Mouse (Mus musculus): ENCODE measurements around the gene Clp1.

Gene Clp1

GRCm38 (mm10) chr2:84715562-84716361 lies 11.4 kb downstream of the Clp1 start:
- DNase-seq (ENCODE audit: inconsistent age in 2 of 2, low spot score in 1 of 2): peak; percentile 81 to 94

DNA sequence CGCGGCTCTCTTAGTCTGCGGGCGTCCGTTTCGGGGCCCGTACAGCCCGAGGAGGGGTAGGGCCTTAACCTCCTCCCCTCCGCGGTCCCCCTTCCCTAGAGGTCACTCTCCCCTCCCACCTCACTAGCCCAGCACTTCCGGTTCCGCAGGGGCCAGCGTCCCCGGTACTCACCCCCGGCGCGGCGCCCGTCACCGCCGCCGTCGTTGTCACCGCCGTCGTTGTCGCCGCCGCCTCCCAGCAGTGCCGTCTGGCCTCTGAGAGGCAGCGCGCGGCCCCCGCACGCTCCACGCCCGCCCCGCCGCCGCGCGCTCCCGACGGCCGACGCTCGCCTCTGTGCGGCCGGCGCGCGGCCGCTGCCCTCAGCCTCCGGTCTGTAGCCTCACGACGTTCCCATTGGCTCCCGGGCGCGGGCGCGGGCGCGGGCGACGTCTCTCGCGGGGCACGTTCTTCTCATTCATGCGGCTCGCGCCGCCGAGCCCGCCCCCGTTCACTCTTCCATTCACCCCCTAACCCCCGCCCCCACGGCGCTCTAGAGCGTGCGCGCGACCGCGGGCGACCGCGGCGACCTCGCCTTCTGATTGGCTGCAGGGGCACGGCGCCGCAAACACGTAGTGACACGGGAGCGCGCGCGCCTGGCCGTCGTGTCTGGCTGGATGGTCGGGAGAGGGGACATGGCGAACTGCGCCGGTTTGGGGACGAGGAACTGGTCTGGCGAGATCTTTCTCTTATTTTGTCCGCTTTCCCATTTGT lies 12.2 kb downstream of the Clp1 start, which contains the start of gene Zdhhc5:
Gene Zdhhc5, minus strand, starts transcription at position 370 of the 751 bp plus-strand sequence.
- DNase-seq (ENCODE audit: inconsistent age in 2 of 2, low spot score in 1 of 2): peak; percentile 99 to 100

GRCm38 (mm10) chr2:84714422-84714810 lies 12.7 kb downstream of the Clp1 start:
- DNase-seq (ENCODE audit: inconsistent age in 2 of 2, low spot score in 1 of 2): no peak

DNA sequence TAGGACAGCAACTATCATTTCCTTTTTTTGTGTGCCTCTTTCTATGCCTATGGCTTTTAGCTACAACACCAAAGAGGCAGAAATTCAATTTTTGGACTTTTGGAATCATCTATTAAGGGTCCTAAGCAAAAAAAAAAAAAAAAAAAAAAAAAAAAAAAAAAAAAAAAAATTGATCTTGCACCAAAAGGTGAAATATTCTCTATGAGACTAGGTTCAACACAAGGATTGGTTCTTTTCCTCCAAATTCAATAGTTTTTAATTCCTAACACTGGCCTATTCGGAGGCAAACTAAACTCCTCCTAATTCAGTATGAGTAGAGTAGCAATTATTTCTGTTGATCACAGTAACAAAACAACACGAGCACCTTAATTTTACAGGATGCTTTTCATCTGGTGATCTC lies 15.3 kb downstream of the Clp1 start:
- no peak for DNase-seq (ENCODE audit: inconsistent age in 2 of 2, low spot score in 1 of 2)

DNA sequence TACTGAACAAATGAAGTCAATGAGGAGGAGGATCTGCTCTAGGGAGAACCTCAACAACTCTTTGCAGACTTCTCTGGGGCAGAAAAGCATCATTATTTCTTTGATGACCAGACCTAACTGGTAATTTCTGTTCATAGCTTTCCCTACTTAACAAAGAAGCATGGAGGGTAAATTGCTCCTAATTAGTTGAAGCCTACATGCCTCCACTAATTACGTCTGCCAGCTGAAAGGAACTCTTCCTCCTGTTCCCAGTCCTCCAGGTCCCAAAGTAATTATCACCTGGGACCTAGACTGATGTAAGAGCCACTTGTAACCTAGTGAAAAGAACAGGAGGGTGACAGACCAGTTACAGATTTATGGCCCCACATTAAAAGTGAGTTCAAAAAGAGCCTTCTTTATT lies 19.6 kb downstream of the Clp1 start:
- no peak for DNase-seq (ENCODE audit: inconsistent age in 2 of 2, low spot score in 1 of 2)

DNA sequence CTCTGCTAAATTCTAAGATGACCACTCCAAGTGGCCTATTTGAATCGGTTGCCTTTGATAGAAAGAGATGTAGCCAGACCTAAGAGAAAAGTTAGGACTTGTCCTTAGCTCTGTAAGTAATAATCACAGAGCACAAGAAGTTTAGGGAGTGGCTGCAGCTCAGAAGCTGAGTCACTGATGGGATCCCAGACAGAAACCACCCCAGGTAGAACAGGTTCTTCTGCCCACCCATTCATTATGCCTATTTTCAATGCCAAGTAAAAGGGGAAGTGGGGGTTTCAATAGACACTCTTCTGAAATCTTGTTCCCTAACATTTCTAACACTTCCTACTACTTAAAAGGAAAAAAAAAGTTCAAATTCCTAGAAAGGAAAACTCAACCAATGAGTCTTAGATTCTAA lies 21.9 kb downstream of the Clp1 start:
- DNase-seq (ENCODE audit: inconsistent age in 2 of 2, low spot score in 1 of 2): no peak

DNA sequence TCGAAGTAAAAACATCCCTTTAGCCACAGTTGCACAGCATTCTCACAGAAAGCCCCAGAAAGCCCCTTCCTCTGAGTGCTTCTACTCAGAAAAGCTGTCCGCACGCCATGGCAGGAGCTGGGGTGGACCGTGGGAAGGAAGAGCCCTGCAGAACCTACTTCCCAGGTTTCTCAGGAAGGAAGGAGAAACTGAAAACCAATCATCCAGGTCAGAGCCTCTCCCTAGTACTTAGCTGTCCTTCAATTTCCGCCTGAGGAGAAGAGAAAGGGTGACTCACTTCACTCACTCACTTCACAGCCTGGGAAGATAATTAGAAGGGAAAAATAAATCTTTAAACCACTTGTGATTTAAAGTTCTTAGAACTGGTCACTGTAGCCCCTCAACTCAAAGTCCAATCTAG lies 22.8 kb downstream of the Clp1 start:
- no peak for DNase-seq (ENCODE audit: inconsistent age in 2 of 2, low spot score in 1 of 2)

DNA sequence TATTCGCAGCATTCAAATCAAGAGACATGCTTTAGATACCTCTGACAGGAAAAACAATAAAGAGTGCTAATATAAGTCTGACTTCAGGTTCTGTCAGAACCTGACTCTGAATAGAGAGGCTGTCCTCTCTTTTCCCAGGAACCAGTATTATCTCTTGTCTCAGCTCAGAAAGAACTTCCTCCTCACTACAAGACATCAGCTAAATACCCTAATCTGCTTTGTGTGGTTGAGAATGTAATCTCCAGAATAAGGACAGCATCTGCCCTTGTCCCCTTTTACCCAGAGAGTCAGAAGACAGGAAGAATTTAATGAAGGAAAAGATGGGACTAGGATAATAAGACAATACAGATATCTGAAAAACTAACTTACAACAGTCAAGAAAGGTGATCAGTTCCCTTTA lies 23.7 kb downstream of the Clp1 start:
- DNase-seq (ENCODE audit: inconsistent age in 2 of 2, low spot score in 1 of 2): no peak

- DNase-seq (ENCODE audit: inconsistent age in 2 of 2, low spot score in 1 of 2): no peak
Observed at GRCm38 (mm10) chr2:84695007-84695695, 32.0 kb downstream of the Clp1 start.

GRCm38 (mm10) chr2:84690050-84690449 lies 37.1 kb downstream of the Clp1 start:
- DNase-seq (ENCODE audit: inconsistent age in 2 of 2, low spot score in 1 of 2): no peak

DNA sequence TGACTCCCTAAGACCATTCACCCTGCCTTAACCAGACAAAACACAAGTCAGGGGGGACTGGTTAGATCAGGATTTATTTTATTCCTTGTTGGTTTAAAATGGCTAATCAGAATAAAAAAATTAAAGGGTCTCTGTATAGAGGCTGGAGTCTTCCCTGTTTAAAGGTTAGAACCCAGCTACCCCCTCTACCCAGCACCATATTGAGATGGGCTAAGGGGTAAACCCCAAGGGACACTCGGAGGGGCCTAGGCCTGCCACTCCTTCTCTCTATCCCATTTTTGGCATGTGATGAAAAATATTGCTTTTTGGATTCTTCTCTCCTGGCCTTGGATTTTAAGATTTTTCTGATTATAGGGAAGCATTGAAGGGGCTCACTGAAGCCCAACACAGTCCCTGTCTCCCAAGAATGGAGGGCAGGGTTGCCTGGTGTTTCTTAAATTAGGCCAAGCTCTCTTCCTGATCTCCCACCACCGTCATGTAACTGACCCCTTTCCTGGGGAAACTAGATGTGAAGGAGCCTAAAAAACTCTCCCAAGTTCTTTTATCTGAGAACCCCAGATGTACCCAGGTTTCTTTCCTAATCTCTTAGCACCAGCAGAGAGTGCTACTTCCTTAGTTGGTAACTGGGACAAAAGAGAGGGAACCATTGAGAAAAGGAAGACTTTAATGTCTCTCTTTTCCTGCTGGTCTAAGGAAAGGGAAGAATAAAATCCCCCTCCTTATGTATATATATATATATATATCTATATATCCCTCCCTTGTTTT lies 38.9 kb downstream of the Clp1 start:
- DNase-seq (ENCODE audit: inconsistent age in 2 of 2, low spot score in 1 of 2): no peak

- no peak for DNase-seq (ENCODE audit: inconsistent age in 2 of 2, low spot score in 1 of 2)
Observed at GRCm38 (mm10) chr2:84682605-84683183, 44.5 kb downstream of the Clp1 start.

DNA sequence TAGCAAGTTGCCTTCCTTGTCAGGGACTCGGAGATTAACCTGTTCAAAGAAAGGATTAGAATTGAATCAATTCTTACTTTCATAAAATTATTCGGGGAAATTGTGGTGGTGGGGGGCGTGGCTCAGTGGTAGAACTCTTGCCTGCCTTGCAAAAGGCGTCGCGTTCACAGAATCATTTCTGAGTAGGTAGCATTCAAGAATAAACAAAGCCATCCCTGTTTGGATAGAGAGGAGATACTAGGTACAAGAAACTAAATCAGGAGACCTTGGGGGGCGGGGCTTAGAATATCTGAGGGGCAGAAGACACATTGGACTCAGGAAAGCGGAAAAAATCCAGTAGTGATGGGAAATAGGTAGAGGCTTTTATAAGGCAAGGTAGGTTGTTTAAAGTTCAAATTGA lies 48.1 kb downstream of the Clp1 start, which contains the start of gene Tmx2:
Gene Tmx2, minus strand, starts transcription at position 125 of the 400 bp plus-strand sequence.
- peak in 1 of 2 experiments; percentile 54 for DNase-seq (ENCODE audit: inconsistent age in 2 of 2, low spot score in 1 of 2)

- peak; percentile 94 to 98 for DNase-seq (ENCODE audit: inconsistent age in 2 of 2, low spot score in 1 of 2)
Observed at GRCm38 (mm10) chr2:84677968-84678880, 48.9 kb downstream of the Clp1 start, which contains the start of the genes Gm28635 and Med19. Gene Gm28635, minus strand, starts transcription at chr2:84678041. Gene Med19, plus strand, starts transcription at chr2:84678402.

DNA sequence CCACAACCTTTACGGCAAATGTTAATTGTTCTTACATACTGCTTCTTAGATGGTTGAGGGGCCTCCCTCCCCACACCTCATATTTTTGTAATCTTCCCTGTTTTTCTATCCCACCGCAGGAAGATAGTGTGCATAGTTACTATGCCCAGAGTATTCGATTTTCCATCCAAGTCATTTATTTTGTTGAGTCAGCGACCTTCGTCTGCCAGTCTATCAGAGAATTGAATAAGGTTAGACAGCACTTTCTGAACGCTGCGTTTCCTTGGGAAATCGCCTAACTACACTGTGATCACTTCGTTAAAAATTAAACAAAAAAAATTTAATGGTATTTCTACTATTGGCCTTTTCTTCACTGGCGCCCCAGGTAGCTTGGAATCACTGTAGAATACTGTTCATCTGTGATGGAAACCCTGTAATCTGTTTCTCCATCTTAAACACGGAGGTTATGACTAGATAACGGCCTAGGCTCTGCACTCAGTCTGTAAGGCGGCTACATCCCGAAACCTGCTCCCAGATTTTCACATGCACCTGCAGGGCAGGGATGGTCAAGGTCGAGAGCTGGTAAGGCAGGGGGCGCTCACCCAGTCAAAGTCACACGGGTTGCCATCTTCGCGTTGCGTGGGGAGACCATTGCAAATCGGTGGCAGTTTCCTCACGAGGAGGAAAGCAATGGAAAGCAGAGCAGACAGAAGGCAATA lies 49.7 kb downstream of the Clp1 start:
- DNase-seq (ENCODE audit: inconsistent age in 2 of 2, low spot score in 1 of 2): no peak

All from adrenal gland, adult (tissue).